Mouse (Mus musculus): ENCODE data around the gene Pes1.
"Not testable (repeated sequence)": the region's sequence is repeated elsewhere in the genome, so short reads cannot be mapped to it uniquely, and the experiment has no call there.

Pes1 gene

DNA sequence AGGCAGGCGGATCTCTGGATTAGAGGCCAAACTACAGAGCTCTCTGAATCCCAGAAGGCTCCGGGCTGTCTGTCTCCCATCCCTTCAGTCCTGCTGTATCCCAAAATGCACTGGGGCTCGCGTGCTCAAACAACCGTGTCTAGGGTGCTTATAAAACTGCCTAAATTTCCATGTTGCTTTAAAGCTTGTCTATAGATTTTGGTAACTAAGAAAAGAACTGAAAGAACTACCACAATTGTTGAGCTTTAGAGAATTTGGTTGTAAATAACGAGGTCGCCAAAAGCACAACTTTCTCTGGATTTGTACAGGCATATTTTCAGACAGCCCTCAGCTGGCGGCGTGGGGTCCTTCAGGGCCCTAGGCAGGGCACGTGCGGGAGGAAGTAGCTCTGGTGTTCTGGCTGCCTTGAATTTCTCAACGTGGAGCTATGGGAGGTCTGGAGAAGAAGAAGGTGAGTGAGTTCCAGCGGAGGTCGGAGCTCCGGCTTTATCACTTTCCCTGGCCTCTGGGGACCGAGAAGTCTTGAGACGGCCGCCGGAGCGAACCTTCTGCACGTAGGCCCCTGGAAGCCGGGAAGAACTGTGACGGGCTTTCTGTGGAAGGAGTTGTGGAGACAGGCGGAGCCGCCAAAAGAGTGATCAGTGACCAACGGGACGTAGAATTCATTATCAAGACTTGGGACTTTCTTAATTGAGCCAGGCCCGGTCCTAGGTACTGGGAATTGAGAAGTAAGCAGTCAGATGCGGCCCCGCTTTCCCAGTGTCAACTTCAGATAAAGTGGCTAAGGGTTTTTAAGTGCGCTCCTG, at the start of gene Pes1:
Gene Pes1, plus strand, starts transcription at position 366 of the 806 bp plus-strand sequence.
- DNase-seq (ENCODE audit: low spot score): peak; percentile 66

DNA sequence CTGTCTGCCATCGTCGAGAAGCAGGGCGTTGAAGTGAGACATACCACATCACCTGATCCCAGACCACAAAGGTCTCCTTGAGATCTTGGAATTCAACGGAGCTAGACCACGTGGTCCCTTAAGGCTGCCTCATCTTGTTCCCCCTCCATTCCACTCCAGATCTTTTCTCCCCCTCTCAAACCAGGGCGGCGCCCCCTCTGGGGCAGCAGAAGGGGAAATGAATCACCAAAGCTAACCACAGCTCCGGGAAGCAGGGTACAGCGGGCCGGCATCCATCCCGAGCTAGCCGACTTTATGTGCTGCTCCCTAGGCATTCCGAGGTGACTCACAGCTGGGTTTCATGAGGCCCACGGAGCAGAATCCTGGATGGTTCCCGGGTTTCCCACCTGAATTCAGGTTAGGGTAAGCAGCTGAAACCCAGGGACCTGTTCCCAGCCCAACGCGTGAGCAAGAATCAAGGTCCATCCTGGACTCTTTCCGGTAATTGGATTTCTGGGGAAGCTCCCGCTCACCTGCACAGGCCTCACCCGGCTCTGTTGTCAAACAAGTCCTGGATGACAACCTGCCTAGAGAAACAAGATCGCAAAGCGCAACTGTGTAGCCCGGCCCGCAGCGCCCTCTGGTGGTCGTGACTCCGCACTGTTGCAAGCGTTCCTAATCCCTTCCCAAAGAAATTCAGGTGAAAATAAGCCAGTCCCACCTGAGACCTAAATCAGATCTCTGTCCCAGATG, 49.5 kb upstream of the Pes1 start, which contains the start of gene Slc35e4:
Gene Slc35e4, minus strand, starts transcription at position 556 of the 732 bp plus-strand sequence.
- peak; percentile 78 for DNase-seq (ENCODE audit: low spot score)

DNA sequence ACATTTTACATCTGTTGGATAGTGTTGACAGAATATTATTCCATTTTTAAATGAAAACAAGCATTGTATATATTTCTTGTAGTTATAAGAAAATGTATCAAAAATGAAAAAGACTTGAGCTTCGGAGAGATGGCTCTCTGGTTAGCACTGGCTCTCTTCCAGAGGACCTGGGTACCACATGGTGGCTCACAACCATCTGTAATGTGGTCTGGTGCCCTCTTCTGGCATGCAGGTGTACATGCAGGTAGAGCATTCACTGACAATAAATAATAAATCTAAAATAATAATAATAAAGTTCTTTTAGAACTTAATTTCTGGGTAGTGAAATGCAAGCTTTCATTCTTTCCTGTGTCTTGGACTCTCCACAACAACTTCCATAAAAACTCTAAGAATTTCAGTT, 45.0 kb upstream of the Pes1 start:
- no peak for DNase-seq (ENCODE audit: low spot score)

DNA sequence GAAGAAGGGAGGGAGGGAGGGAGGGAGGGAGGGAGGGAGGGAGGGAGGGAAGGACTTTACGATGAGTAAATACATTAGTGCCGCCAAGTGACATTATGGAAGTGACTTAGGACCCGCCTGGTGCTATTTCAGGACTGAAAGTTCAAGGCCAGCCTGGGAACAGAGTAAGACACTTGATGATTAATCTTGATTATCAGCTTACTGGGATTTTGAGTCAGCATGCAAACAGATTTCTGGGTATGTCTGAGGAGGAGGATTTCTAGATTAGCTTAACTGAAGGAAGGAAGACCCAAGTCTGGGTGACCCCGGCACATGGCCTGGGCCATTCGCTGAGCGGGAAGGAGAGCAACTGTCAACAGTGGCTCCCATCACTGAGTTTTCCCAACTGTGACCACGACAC, 43.3 kb upstream of the Pes1 start:
- no peak for DNase-seq (ENCODE audit: low spot score)

DNA sequence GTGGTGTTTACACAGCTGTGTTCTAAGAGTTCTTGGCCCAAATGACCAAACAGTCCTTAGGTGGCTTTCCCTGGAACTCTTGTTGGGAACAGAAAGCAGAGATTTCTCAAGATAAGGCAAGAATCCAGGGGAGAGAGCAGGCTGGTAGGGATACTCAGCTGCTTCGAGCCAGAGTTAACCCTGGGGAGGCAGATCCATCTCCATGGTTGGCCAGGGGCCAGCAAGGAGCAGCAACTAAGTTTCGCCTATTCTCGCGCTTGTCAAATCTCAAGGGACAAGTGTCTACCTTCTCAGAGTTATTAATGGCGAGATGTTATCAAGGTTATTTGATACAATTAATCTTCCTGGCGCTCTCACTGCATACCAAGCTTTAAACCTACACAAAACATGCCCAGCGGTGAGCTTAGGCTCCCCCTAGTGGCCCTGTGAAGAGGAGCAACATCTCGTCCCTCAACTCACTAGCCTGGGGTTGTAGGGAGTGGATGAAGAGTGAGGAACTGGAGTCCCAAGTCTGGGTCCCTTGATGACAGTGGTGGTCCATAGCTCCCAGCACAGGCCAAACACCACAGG, 42.4 kb upstream of the Pes1 start:
- no peak for DNase-seq (ENCODE audit: low spot score)

DNA sequence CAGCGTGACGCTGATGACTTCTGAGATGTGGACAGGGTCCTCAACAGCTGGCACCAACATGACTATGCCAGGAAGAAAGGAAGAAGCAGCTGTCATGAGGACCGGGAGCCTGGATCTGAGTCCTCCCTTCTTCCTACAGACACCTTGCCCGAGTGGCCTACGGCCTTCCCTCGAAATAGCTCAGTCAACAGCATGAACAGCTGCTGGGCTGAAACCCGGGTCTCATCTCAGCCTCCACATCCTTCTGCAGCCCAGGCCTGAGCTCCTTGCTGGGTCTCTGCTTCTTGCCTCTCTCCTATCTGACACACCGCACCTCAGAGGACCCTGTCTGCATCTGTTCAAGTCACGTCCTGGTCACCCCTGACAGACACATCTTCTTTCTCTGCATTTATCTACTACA, 41.7 kb upstream of the Pes1 start:
- no peak for DNase-seq (ENCODE audit: low spot score)

DNA sequence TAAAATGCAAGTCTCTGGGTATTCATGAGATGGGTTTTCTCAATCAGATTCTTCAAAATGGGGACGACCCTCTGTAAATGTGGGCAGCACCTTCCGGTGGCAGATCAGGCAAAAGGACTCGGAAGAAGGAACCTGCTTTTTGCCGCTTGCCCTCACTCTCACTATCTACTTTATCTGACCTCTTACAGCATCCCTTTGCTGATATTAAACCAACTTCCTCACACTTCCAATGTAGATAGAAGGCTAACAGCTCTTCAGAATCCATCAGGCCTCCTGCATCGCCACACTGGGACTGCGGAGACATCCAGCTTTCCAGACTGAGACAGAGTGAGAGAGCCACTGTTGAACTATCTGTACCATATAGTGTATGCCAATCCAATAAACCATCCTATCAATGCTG, 41.0 kb upstream of the Pes1 start:
- DNase-seq (ENCODE audit: low spot score): no peak

DNA sequence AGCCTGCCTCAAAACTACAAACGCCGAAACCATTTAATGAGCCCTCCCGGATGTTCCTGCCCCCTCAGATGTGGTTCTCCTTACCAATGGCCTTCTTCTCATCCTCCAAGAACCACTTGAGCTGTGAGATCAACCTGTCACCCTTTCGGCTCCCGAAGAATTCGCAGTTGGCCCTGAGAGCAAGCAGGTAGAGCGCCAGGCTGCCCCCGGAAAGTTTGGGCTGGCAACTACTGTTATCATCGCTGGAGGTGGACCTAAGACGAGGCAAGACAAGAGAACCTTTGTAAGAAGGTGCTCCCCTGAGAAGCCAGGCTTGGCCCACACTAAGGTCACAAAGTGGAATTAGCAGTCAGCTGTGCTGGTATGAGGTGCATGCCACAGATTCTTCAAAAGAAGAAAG, 37.9 kb upstream of the Pes1 start:
- no peak for DNase-seq (ENCODE audit: low spot score)

DNA sequence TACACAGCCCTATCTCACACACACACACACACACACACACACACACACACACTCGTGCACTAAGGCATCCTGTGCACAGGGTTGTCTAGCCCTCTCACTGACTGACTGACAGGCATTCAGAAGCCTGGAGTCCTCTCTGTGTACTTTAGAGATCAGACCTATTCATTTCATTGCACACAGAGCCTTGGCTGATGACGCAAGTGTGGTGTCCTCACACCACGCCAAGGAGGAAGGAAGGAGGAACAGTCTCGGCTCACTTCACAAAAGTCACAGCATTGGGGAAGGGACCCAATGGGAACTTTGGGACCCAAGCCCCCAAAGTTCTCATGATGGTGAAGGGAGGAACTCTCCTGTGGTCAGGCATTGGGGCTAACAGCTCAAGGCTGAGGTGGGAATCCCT, 33.8 kb upstream of the Pes1 start:
- DNase-seq (ENCODE audit: low spot score): no peak

DNA sequence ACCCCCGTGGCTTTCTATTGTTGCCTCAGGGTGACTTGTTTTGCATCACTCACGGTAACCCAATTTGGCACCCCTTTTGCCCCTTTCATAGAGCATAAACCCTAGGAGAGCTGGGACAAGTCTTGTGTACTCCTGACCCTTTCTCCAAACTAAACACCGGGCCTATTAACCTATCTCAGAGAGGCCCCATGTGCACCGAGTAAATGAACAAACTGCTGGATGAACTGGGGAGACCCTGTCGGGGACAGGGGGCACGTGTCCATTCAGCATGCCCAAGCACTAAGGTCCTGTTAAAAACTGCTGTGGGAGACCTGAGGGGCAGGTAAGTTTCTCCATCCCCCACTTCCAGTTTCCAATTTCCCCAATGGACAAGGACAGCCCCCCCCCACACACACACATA, 32.8 kb upstream of the Pes1 start:
- no peak for DNase-seq (ENCODE audit: low spot score)

DNA sequence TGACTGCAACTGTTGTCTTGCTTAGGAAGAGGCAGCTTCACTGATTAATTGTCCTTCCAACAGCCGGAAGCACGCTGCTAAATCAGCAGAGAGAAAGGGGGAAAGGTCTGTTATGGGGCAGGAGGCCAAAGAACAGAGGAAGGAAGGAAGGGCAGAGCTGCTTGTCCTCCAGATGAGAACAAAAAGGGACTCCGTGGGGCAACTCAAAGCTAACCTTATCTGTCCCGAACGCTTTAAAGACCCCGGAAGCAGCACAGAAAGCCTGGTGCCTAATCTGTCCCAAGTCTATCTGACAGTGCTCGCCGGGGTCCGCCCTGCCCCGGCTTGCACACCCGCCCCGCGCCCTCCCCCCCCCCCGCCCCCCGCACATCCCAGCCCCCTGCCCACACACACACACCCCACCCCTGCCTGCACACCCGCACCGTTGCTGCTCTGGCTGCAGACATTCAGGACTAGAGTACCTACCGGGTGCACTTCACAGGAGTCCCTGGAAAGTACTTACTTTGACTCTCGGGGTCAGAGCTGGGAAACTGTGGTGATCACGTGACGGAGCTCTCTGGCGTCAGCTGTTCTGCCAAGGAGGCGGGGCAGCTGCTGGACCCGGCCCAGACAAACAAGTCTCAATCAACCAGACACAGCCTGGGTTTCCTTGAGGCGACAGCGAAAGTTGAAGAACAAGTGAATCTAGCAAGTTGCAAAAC, 32.1 kb upstream of the Pes1 start, which contains the start of gene Tcn2:
Gene Tcn2, minus strand, starts transcription at position 649 of the 701 bp plus-strand sequence.
- peak; percentile 56 for DNase-seq (ENCODE audit: low spot score)

DNA sequence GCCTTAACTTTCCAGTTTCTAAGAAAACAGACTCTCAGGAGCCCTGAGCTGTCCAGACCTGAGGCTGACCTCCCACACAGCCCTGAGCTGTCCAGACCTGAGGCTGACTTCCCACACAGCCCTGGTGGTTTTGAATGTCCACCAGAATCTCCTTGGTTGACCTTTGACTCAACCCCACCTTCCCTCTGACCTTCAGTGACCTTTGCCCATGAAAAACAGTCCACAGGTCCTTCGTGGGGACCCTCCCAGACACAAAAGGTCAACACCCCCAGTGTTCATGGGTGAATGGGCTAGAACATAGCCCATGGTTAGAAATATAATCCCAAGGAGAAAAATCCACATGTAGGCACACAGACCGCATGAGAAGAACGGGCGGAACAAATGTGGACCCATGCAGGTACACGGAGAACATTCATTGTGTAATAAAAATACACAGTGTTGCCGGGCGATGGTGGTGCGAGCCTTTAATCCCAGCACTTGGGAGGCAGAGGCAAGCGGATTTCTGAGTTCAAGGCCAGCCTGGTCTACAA, 30.0 kb upstream of the Pes1 start:
- DNase-seq (ENCODE audit: low spot score): no peak

DNA sequence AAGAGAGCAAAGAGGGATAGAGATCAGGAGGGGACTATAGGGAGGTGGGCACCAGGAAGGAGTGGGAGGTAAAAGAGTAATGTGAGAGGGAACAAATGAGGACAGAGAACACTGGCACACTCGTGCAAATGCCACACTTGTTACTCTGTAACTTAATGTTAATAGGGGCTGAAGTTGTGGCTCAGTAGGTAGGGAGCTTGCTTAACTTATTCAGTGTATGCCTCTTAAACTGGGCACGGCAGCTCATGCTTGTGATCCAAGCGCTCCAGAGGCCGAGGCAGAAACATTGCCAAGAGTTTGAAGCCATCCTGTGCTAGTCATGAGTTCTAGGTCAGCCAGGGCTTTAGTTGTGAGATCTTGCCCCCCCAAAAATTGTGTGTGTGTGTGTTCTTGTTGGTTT, 28.6 kb upstream of the Pes1 start:
- no peak for DNase-seq (ENCODE audit: low spot score)

DNA sequence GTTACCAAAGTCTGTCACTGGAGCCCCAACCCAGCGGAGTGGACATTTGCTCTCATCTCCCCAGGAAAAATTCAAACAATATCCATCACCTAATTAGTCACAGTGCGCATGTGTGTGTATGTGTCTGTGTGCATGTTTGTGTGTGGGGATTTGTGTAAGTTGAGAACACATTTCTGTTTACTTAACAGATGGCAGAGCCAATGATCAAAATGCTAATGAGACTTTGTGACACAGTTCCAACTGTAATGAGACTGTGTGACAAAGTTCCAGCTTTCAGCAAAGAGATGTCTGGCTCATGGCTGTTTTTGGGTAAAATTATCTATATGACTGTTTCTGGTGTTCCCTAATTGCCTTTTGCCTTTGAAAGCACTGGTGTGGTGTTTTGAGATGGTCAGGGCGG, 27.5 kb upstream of the Pes1 start:
- no peak for DNase-seq (ENCODE audit: low spot score)

DNA sequence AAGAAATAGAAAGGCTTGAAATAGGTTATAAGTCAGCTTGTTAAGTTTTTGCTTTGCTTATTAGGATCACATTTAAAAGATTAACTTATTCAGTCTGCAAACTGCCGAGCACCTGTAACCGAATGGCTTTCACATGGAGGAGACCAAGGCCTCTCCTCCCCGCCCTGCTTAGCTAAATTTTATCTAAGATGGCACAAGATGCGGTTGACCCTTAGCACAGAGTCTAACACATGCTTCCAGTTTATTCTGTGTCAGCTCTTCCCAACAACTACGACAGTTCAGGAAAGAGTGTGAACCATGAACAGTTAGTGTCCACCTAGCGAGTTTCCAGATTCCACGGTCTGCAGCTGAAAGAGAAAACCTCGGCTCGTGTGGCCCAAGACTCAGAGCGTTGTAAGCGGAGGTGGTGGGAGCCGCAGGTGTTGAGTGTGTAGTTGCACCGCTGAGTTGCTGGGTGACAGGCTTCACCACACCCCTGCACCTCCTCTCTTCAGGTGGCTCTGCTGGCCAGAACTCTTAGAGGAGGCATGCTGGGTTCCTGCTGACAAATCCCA, 26.4 kb upstream of the Pes1 start:
- no peak for DNase-seq (ENCODE audit: low spot score)

DNA sequence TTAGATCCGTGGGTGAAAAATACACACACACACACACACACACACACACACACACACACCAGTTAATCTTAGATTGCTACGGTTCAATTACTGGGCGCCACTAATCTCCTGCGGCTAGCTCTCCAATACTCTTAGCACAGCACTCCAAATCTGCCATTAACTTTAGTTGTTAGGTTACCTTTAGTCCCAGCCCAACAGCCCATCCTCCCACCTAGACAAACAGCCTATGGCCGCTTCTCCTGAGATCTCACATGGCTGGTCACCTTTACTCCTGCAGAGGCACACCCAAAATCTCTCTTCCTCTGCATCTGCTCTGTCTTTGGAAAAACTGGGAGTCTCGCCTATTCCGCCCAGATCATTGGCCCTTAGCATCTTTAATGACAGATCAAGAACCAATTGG, 22.4 kb upstream of the Pes1 start:
- no peak for DNase-seq (ENCODE audit: low spot score)

DNA sequence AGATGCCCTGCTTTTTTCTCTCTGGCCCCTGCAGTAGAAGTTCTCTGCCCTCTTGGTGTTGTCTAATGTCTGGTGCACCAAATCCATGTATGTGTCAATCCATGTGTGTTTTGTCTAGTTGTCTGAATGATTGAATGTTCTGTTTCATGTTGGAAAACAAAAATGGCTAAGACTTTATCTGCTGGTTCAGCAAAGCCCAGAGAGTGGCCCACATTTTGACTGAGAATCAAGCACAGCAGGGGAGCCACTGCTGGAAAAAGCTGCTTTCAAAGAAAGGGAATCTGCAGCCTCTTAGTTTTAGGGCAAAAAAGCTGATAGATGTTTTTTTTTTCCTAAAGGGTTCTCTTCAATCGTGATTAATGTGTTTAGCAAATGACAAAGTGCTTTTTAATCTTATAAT, 17.4 kb upstream of the Pes1 start:
- no peak for DNase-seq (ENCODE audit: low spot score)

DNA sequence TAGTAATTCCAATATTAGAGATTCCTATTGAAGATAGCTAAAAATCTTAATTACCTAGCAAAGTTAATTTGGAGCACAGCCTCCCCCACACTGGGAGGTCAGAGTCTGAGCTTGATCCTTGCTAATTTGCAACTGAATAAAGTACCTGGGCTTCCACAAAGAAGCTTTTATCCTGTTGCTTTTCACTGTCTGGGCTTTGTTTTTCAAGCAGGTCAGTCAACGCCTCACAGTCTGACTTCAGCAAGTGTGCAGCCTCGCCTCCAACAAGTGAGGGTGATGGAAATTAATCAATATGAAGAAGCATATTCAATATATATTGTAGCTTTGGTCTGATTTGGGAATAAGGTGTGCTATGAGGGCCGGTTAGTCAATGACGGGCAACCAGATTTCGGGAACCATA, 8.9 kb upstream of the Pes1 start:
- DNase-seq (ENCODE audit: low spot score): not testable (repeated sequence)

DNA sequence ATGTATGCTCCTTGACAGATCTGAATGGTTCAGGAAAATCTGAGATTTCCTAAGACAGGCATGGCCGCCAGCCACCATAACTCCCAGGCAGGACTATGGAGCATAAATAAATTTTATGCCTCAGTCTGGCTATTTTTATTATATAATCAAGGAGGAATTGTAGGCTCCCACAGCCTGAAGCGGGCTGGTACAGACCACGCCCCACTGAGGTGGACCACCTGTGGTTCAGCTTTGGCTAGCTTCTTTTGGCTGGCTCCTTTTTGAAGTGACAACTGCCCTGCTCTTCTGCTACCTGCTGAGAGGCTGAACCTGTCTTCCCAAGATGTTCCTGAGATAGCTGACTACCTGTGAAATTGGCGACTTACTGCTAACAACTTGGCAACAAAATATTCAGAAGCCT, 8.4 kb upstream of the Pes1 start:
- DNase-seq (ENCODE audit: low spot score): not testable (repeated sequence)

DNA sequence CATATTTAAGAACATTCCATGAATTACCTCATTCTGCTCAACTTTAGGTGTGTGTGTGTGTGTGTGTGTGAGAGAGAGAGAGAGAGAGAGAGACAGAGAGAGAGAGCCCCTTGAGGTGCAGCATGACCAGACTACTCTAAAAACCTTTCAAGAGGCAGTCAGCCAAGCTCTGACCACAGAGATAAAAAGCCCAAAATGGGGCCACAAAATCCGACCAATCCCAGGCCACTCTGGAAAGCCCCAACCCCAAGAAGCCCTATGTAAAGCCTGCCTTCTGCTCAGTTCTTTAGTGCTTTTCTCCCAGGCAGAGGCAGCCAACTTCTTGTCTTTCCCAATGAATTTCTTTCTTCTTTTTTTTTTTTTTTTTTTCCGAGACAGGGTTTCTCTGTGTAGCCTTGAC, 2.9 kb upstream of the Pes1 start:
- no peak for DNase-seq (ENCODE audit: low spot score)

DNA sequence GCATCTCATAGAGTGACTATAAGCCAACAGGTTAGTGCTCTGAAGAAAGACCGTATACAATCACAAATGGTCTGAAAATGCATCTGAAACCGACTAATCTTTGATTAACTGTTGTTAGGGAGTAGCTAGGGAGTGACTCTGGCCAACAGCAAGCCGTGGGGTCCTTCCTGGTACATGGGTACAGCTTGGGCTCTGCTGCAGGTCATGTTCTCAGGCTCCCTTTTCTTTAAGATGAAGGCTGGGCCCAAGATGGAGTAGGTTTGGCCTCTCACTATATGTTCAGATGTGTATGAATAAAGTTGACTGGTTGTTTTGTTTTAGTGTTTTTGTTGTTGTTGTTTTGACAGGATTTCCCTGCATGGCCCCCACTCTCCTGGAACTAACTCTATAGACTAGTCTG, 2.0 kb upstream of the Pes1 start:
- no peak for DNase-seq (ENCODE audit: low spot score)

DNA sequence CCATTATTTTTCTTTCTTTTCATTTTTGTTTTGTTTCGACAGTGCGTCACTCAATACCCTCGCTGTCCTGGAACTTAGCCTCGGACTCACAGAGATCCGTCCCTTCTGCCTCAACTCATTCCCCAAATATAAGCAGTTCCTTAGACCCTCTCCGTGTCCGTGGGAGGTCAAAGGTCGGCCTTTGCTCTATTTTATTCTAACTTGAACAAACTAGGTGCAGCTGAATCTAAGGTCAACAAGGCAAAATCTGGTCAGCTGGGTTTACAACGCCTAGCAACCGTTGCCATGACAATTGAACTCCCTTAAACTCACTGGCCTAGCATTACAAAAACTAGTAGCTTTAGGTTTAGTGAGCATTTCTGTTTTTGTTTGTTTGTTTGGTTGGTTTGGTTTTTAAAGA, 620 bp upstream of the Pes1 start:
- DNase-seq (ENCODE audit: low spot score): no peak
